Mouse (Mus musculus) R1 (cell line): ENCODE data around the gene Hils1.

ENCODE experiments used
- DNase-seq: peaks from one replicate; pipeline ENCODE4 v3.0.0-alpha.2; 2018; ENCODE audit warnings: low read depth, low spot score

The Hils1 gene

GRCm38 (mm10) chr11:94967419-94967818 is at the start of gene Hils1:
Hils1 (plus strand) TSS chr11:94967593.
- DNase-seq = no peak

GRCm38 (mm10) chr11:94917717-94918116 is 49.7 kb upstream of the Hils1 start:
- no peak for DNase-seq

- no peak for DNase-seq
These were observed 46.4 kb upstream of the Hils1 start for GRCm38 (mm10) chr11:94920996-94921401.

- DNase-seq = no peak
These were observed 42.4 kb upstream of the Hils1 start for GRCm38 (mm10) chr11:94924977-94925376.

GRCm38 (mm10) chr11:94926431-94926830 is 41.0 kb upstream of the Hils1 start:
- no peak for DNase-seq

GRCm38 (mm10) chr11:94927771-94928291 is 39.6 kb upstream of the Hils1 start:
- DNase-seq = no peak

- DNase-seq = peak; percentile 46
These were observed 38.6 kb upstream of the Hils1 start for GRCm38 (mm10) chr11:94928820-94929219.

- DNase-seq = no peak
These were observed 37.8 kb upstream of the Hils1 start for GRCm38 (mm10) chr11:94929599-94929998.

GRCm38 (mm10) chr11:94930151-94930550 is 37.2 kb upstream of the Hils1 start:
- no peak for DNase-seq

GRCm38 (mm10) chr11:94933584-94933983 is 33.8 kb upstream of the Hils1 start:
- DNase-seq = no peak

- DNase-seq = no peak
These were observed 32.9 kb upstream of the Hils1 start for GRCm38 (mm10) chr11:94934526-94934925.

- DNase-seq = no peak
These were observed 31.3 kb upstream of the Hils1 start, which contains the start of gene Col1a1 for GRCm38 (mm10) chr11:94936045-94936444. Col1a1 (plus strand) TSS chr11:94936224.

- DNase-seq = peak; percentile 92
These were observed 30.5 kb upstream of the Hils1 start for GRCm38 (mm10) chr11:94936851-94937295.

GRCm38 (mm10) chr11:94937335-94937781 is 30.0 kb upstream of the Hils1 start:
- DNase-seq = no peak

GRCm38 (mm10) chr11:94937787-94938186 is 29.6 kb upstream of the Hils1 start:
- DNase-seq = no peak

- DNase-seq = no peak
These were observed 29.1 kb upstream of the Hils1 start for GRCm38 (mm10) chr11:94938296-94938695.

- peak; percentile 53 for DNase-seq
These were observed 28.1 kb upstream of the Hils1 start for GRCm38 (mm10) chr11:94939280-94939679.

- DNase-seq = no peak
These were observed 26.3 kb upstream of the Hils1 start for GRCm38 (mm10) chr11:94941121-94941520.

GRCm38 (mm10) chr11:94941776-94942175 is 25.6 kb upstream of the Hils1 start:
- no peak for DNase-seq

- DNase-seq = peak; percentile 65
These were observed 24.9 kb upstream of the Hils1 start for GRCm38 (mm10) chr11:94942282-94943023.

GRCm38 (mm10) chr11:94943054-94943453 is 24.3 kb upstream of the Hils1 start:
- no peak for DNase-seq

- no peak for DNase-seq
These were observed 23.1 kb upstream of the Hils1 start for GRCm38 (mm10) chr11:94944295-94944694.

GRCm38 (mm10) chr11:94945236-94945635 is 22.2 kb upstream of the Hils1 start:
- no peak for DNase-seq
